In the genomic region with DNA sequence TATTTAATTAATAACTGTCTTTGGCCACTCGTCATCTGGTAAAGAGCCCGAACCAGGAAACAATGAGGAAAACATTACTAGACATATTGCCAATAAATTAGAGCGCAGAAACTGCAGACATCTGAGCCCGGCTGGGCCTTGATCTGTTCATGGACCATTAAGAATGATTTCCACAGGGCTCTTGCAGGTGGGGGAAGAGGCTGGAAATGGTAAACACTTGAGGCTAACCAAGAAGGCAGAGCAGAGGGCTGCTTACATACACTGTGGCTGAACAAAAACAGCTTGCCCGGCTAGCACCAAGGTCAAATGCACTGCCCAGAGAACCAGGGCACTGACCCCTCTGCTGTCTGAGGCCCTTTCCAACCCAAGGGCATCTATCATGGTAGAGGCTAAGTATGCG, we compare ENCODE assay signal across 21 mouse cellular contexts.
DNase-seq lines count a peak whose midpoint lies in the region; ATAC-seq lines count a peak whose summit lies in the region.
"Had no signal": no experiment of that assay in that cellular context is flagged by ENCODE, and none has a peak within 500 bp of the region (broad histone marks: within the 10 kb centered on the region; RNA-seq: fewer than 3 reads in every experiment).

No protein-coding gene starts in this region.

- no peak overlapping the region for H3K9ac ChIP-seq in hindbrain, embryonic 13.5 days
- no peak overlapping the region for H3K9ac ChIP-seq in hindbrain, embryonic 14.5 days
- H3K9ac ChIP-seq in embryonic facial prominence, embryonic 13.5 days: no peak overlapping the region
- H3K9ac ChIP-seq in limb, embryonic 12.5 days (replicated peaks): no peak overlapping the region
- H3K9ac ChIP-seq: forebrain, embryonic 12.5 days; midbrain, embryonic 15.5 days had no signal

- H3K4me3 ChIP-seq in hindbrain, embryonic 13.5 days: no peak overlapping the region
- no peak overlapping the region for H3K4me3 ChIP-seq in hindbrain, embryonic 14.5 days (replicated peaks; ENCODE audit: low read length)
- H3K4me3 ChIP-seq in embryonic facial prominence, embryonic 13.5 days: no peak overlapping the region
- no peak overlapping the region for H3K4me3 ChIP-seq in limb, embryonic 12.5 days (replicated peaks)
- H3K4me3 ChIP-seq: forebrain, embryonic 12.5 days; heart, adult 2 months; midbrain, embryonic 15.5 days had no signal

- no peaks in the 10 kb centered on the region for H3K27me3 ChIP-seq in hindbrain, embryonic 13.5 days
- H3K27me3 ChIP-seq in hindbrain, embryonic 14.5 days (ENCODE audit: control insufficient read depth, insufficient read depth, low read length): no peaks in the 10 kb centered on the region
- H3K27me3 ChIP-seq in embryonic facial prominence, embryonic 13.5 days: no peaks in the 10 kb centered on the region
- H3K27me3 ChIP-seq in limb, embryonic 12.5 days: no peaks in the 10 kb centered on the region
- H3K27me3 ChIP-seq: forebrain, embryonic 12.5 days; midbrain, embryonic 15.5 days had no signal

- no peaks in the 10 kb centered on the region for H3K9me3 ChIP-seq in hindbrain, embryonic 13.5 days
- no peaks in the 10 kb centered on the region for H3K9me3 ChIP-seq in hindbrain, embryonic 14.5 days (ENCODE audit: control insufficient read depth, low read length)
- H3K9me3 ChIP-seq in embryonic facial prominence, embryonic 13.5 days: no peaks in the 10 kb centered on the region; the same call in 1 of the 2 replicates
- H3K9me3 ChIP-seq in limb, embryonic 12.5 days: no peaks in the 10 kb centered on the region
- H3K9me3 ChIP-seq: forebrain, embryonic 12.5 days; midbrain, embryonic 15.5 days had no signal

- H3K4me1 ChIP-seq in hindbrain, embryonic 13.5 days (replicated peaks): peaks cover 9% of the 10 kb centered on the region
- no peaks in the 10 kb centered on the region for H3K4me1 ChIP-seq in hindbrain, embryonic 14.5 days (replicated peaks; ENCODE audit: control insufficient read depth, insufficient read depth, low read length)
- H3K4me1 ChIP-seq in embryonic facial prominence, embryonic 13.5 days: peaks cover 28% of the 10 kb centered on the region
- peaks cover 21% of the 10 kb centered on the region for H3K4me1 ChIP-seq in limb, embryonic 12.5 days (replicated peaks)
- H3K4me1 ChIP-seq: forebrain, embryonic 12.5 days; midbrain, embryonic 15.5 days had no signal

- H3K36me3 ChIP-seq in hindbrain, embryonic 13.5 days: no peaks in the 10 kb centered on the region
- H3K36me3 ChIP-seq in hindbrain, embryonic 14.5 days (replicated peaks; ENCODE audit: control insufficient read depth, insufficient read depth): no peaks in the 10 kb centered on the region
- H3K36me3 ChIP-seq in embryonic facial prominence, embryonic 13.5 days: no peaks in the 10 kb centered on the region
- no peaks in the 10 kb centered on the region for H3K36me3 ChIP-seq in limb, embryonic 12.5 days
- H3K36me3 ChIP-seq: forebrain, embryonic 12.5 days; midbrain, embryonic 15.5 days had no signal

- H3K27ac ChIP-seq in hindbrain, embryonic 13.5 days: peak overlapping the region; percentile 44; the same call in 1 of the 2 replicates
- no peak overlapping the region for H3K27ac ChIP-seq in hindbrain, embryonic 14.5 days
- H3K27ac ChIP-seq in embryonic facial prominence, embryonic 13.5 days: peak overlapping the region; percentile 34; the same call in 1 of the 2 replicates
- H3K27ac ChIP-seq in limb, embryonic 12.5 days: peak overlapping the region; percentile 64; the same call in 1 of the 2 replicates
- H3K27ac ChIP-seq: forebrain, embryonic 12.5 days; heart, adult 2 months; midbrain, embryonic 15.5 days had no signal

- H3K4me2 ChIP-seq in hindbrain, embryonic 13.5 days: no peak overlapping the region
- no peak overlapping the region for H3K4me2 ChIP-seq in hindbrain, embryonic 14.5 days (replicated peaks)
- H3K4me2 ChIP-seq in embryonic facial prominence, embryonic 13.5 days: no peak overlapping the region
- H3K4me2 ChIP-seq in limb, embryonic 12.5 days: no peak overlapping the region
- H3K4me2 ChIP-seq: forebrain, embryonic 12.5 days; liver, embryonic 11.5 days; midbrain, embryonic 15.5 days had no signal

- 66% methylated on average over 6 of the region's 6 CpGs for WGBS in hindbrain, embryonic 13.5 days
- WGBS in hindbrain, embryonic 14.5 days: 62% methylated on average over 6 of the region's 6 CpGs
- WGBS in embryonic facial prominence, embryonic 13.5 days: 41% methylated on average over 6 of the region's 6 CpGs
- 22% methylated on average over 6 of the region's 6 CpGs for WGBS in limb, embryonic 12.5 days

- no peak for ATAC-seq in hindbrain, embryonic 13.5 days (ENCODE audit: low FRiP score)
- no peak for ATAC-seq in hindbrain, embryonic 14.5 days (ENCODE audit: low FRiP score)
- ATAC-seq in embryonic facial prominence, embryonic 13.5 days (ENCODE audit: insufficient number of reproducible peaks, insufficient read depth, low FRiP score, low TSS enrichment, low read depth): no peak
- no peak for ATAC-seq in limb, embryonic 12.5 days (ENCODE audit: insufficient number of reproducible peaks, insufficient read depth, low FRiP score, low TSS enrichment, low read depth)
- ATAC-seq in monocyte, adult 5-6 weeks (replicated peaks; ENCODE audit: insufficient number of reproducible peaks, low FRiP score, low TSS enrichment, poor library complexity, severe bottlenecking): no peak
- ATAC-seq: inflammation-experienced regulatory T-cells, adult 6 months; midbrain, embryonic 15.5 days had no signal

- no peak for DNase-seq in hindbrain, embryonic 14.5 days (ENCODE audit: low spot score)
- peak; percentile 49 for DNase-seq in embryo, embryonic 10.5 days (ENCODE audit: low spot score)
- DNase-seq in adrenal gland, postnatal 36 days: no peak
- DNase-seq in cerebellum, adult 8-10 months: no peak
- DNase-seq: adrenal gland, postnatal 14 days; cerebellum, adult 11 months; cerebellum, postnatal 14 days; gastrocnemius, postnatal 14 days; heart, adult 2 months; kidney, postnatal 25 days; lung, adult 18-20 months; lung, postnatal 14 days; thymus, postnatal 14 days had no signal
